Mouse (Mus musculus) midbrain, embryonic 16.5 days (tissue): ENCODE data around the gene Sf3b4. TPM values are rescaled to one million over a fixed set of nuclear protein-coding genes. Genes with fewer than 3 reads are reported as not detected.
A peak's percentile ranks its signal among the peaks of the same experiment; 100 is the strongest.

ENCODE experiments used
- ATAC-seq: fragments of 200-750 bp; cut with Nextera tagmentation; 2 replicates; pipeline ENCODE4 v1.8.0; 2017; ENCODE audit warnings: moderate TSS enrichment
- H3K27ac ChIP-seq: fragments of 300-500 bp; sonication (generic); 2 replicates; pipeline ENCODE4 v1.5.1; 2014; ENCODE audit warnings: mild to moderate bottlenecking, low read length, mixed read lengths
- H3K27me3 ChIP-seq: fragments of 300-500 bp; sonication (generic); 2 replicates; pipeline ENCODE4 v1.6.1; 2014; ENCODE audit warnings: low read depth, low read length, mixed read lengths; ENCODE audit not compliant: control insufficient read depth, insufficient read depth
- H3K36me3 ChIP-seq: fragments of 300-500 bp; sonication (generic); 2 replicates; pipeline ENCODE4 v1.6.1; 2014; ENCODE audit warnings: mild to moderate bottlenecking, low read length, moderate library complexity, mixed read lengths; ENCODE audit not compliant: control insufficient read depth, insufficient read depth
- H3K4me1 ChIP-seq: fragments of 300-500 bp; sonication (generic); 2 replicates; pipeline ENCODE4 v1.6.1; 2014; ENCODE audit warnings: mild to moderate bottlenecking, low read length, mixed read lengths; ENCODE audit not compliant: control insufficient read depth, insufficient read depth
- H3K4me2 ChIP-seq: fragments of 300-500 bp; sonication (generic); 2 replicates; pipeline ENCODE4 v1.6.1; 2014; ENCODE audit warnings: mild to moderate bottlenecking, low read length, mixed read lengths
- H3K4me3 ChIP-seq: fragments of 300-500 bp; sonication (generic); 2 replicates; pipeline ENCODE4 v1.5.1; 2014; ENCODE audit warnings: low read depth, mild to moderate bottlenecking, low read length, moderate library complexity, mixed read lengths
- H3K9ac ChIP-seq: fragments of 300-500 bp; sonication (generic); 2 replicates; pipeline ENCODE4 v1.6.1; 2014; ENCODE audit warnings: low read depth, low read length, mixed read lengths
- H3K9me3 ChIP-seq: fragments of 300-500 bp; sonication (generic); replicated peaks from 2 replicates; pipeline ENCODE4 v1.6.1; 2014; ENCODE audit warnings: mild to moderate bottlenecking, low read length, mixed read lengths; ENCODE audit not compliant: control insufficient read depth, poor library complexity, severe bottlenecking
- WGBS: fragments of 180-500 bp; shearing (Covaris S2); extraction: QIAGEN DNeasy Blood & Tissue Kit; methylation state at CpG from one replicate; pipeline ENCODE4 v1.1.7; 2014; 5-methylcytosine and 5-hydroxymethylcytosine counted together
- polyA plus RNA-seq: library from polyadenylated mRNA; unstranded; fragments of >200 nt; fragmentation: Nextera tagmentation; extraction: Ambion mirVana; gene quantifications from 2 replicates; pipeline ENCODE4 v1.2.1, GENCODE M21; 2015

Gene Sf3b4
- polyA plus RNA-seq, 1 experiment from 2014 or later, result 134 TPM

DNA sequence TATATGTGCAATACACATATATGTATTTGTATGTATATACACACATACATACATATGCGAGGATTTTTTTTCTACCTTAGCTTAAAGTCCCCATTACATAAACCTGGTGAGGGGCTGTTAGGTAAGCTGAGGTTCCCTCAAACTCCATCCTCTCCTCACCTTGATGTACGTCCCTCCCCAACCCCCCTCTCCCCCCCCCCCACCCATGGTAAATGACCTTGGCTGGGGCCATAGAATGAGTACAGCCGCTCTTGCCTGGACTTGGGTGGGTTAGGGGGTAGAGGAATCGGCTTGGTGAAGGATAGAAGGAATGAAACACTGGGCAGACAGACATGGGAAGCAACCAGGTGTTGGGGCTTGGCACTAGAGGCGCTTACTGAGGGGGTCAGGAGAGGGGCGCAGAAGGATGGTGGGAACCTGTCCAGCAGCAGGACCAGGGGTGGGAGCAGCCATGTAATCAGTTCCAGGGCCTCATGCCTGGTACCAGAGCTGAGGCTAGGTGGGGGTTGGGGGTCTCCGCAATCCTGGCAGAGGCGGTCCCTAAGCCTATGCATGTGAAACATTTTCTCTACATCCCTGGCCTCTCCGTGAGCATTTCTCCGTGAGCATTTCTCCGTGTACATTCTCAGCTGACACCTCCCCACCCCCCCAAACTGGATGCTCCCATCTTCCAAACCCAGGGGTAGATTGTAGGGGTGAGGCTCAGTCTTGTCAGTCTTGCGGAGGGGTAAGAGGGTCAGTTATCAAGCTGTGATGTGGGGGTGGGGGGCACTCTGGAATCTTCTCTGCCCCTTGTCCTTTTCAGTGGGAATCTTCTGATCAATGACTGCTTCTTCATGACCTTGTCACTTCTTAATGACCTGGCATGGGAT is 9.6 kb downstream of the Sf3b4 start:
- ATAC-seq, result peak; percentile 66
- peak overlapping the region; percentile 76 for H3K4me3 ChIP-seq
- peak overlapping the region; percentile 91 for H3K9ac ChIP-seq
- peaks cover 25% of the 10 kb centered on the region for H3K4me1 ChIP-seq
- 21% methylated on average over 12 of the region's 12 CpGs for WGBS
- peak overlapping the region; percentile 93 for H3K27ac ChIP-seq
- H3K4me2 ChIP-seq, result peak overlapping the region; percentile 66
- H3K27me3 ChIP-seq, result no peaks in the 10 kb centered on the region
- no peaks in the 10 kb centered on the region for H3K9me3 ChIP-seq
- H3K36me3 ChIP-seq, result peaks cover 20% of the 10 kb centered on the region

DNA sequence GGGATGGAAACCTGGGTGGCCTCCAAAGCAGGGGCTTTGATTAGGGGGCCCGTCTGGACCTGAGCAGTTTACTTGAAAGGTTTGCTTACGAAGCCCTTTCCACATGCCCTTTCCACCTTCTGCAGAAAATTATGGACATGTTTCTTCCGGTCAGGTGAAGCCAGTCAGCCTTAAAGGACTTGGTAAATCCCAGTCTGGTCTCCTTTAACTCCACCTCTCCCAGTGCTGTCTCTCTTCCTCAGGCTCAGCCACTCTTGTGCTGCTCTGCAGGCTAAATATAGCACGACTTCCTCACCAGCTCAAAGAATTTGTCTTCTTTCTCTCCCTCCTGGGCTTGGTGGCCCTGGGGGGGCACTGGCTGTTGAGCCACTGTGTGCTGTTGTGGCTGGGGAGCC is 10.2 kb downstream of the Sf3b4 start:
- no peak for ATAC-seq
- H3K4me3 ChIP-seq, result peak overlapping the region; percentile 76
- 20% methylated on average over 4 of the region's 4 CpGs for WGBS
- no peaks in the 10 kb centered on the region for H3K27me3 ChIP-seq
- H3K4me2 ChIP-seq, result peak overlapping the region; percentile 66
- H3K4me1 ChIP-seq, result peaks cover 25% of the 10 kb centered on the region
- H3K9ac ChIP-seq, result peak overlapping the region; percentile 91
- peaks cover 20% of the 10 kb centered on the region for H3K36me3 ChIP-seq
- H3K9me3 ChIP-seq, result no peaks in the 10 kb centered on the region
- H3K27ac ChIP-seq, result peak overlapping the region; percentile 93

DNA sequence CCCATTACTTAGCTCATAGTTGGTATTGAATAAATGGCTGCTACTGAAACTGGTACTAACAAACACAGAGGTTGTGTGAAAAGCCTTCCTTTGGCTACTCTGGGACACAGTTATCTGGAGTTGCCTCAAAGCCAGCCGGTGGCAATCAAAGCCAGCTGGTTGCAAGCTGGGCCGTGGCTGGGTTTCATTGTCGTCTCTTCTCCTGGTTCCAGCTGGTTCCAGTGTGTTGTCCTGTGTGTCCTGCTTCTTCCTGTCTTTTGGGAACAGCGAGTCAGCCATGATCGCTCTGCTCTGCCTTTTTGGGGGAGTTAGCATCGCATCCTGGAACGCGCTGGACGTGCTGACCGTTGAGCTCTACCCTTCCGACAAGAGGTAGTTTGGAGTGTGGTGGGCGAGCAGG is 20.8 kb downstream of the Sf3b4 start:
- ATAC-seq, result no peak
- Histone ChIP-seq H3K27ac (no peak overlapping the region), H3K36me3 (peaks cover 39% of the 10 kb centered on the region), H3K4me1 (peaks cover 11% of the 10 kb centered on the region), H3K9ac (no peak overlapping the region), H3K4me2 (no peak overlapping the region), H3K4me3 (no peak overlapping the region), H3K27me3 (no peaks in the 10 kb centered on the region), H3K9me3 (no peaks in the 10 kb centered on the region)
- WGBS, result 74% methylated on average over 12 of the region's 12 CpGs

DNA sequence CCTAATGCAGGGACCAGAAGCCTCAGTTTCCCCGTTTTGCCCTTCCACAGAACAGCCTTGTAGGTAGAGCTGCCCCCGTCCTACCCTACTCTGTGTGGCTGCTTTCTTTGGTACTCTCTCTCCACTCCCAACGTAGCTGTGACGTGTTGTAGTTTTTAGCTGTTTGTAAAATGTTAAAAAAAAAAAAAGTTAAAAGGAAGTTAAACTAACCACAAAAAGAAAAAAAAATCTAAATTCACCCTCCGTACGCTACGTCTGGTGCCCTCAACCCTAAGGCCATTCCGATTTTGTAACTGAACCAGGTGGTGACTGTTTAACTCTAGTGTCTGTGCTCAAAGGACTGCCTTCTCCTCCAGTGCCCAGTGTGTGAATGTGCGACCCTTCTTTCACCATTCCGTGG is 22.8 kb downstream of the Sf3b4 start:
- no peak overlapping the region for H3K4me3 ChIP-seq
- peaks cover 12% of the 10 kb centered on the region for H3K4me1 ChIP-seq
- no peak overlapping the region for H3K27ac ChIP-seq
- no peaks in the 10 kb centered on the region for H3K9me3 ChIP-seq
- no peaks in the 10 kb centered on the region for H3K27me3 ChIP-seq
- WGBS, result 89% methylated on average over 10 of the region's 10 CpGs
- no peak overlapping the region for H3K4me2 ChIP-seq
- peaks cover 23% of the 10 kb centered on the region for H3K36me3 ChIP-seq
- no peak for ATAC-seq
- no peak overlapping the region for H3K9ac ChIP-seq

DNA sequence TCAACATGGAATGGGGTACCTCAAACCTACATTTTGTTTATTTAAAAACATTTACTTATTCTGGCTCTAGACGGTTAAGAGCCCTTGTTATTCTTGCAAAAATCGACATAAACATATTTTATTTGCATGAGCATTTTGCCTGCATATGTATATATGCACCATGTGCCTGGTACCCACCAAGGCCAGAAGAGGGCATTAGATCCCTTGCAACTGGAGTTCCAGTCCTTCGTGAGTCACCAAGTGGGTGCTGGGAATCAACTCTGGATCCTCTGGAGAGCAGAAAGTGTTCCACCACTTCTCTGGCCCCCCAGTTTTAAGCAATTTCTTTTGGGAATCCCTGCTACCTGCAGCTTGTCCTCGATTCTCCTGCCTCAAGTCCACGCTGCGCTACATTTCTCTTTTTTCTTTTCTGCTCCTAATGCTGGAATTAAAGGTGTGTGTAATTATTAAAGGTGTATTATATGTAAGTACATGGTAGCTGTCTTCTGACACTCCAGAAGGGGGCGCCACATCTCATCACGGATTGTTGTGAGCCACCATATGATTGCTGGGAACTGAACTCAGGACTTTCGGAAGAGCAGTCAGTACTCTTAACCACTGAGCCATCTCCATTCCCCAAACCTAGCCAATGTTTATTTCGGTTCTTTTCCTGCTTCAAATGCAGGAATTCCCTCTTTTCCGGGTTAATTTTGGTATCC is 23.6 kb downstream of the Sf3b4 start:
- Histone ChIP-seq H3K4me3 (no peak overlapping the region; the same call in 1 of the 2 replicates), H3K9ac (no peak overlapping the region)

DNA sequence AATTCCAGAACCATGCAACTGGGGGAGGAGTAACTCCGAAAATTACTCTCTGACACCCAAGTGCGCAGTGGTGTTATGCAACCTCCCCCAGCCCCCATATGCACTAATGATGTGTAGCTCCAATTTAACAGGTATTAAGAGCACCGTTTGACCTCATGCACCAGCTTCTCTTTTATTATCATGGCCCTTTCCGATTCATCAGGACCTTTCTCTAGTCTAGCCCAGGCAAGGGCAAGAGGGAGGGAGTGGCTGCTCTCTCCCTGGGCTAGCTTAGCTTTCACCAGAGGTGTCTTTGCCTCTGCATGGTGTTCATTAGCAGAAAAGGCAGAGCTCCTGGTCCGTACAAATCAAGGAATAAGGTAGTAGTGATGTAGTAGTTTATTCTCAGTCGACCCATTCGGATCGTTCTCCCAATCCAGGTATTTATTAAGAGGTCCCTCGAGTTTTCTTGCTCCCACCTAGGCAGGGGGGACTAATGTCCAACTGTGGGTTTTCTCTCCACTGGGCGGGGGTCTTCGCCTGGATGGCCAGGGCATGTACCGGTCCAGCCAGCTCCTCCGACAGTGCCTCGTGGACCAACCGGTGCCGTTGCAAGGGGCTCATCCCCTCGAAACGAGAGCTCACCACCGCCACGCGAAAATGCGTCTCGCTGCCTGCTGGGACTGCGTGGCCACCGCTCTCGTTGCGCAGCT is 24.5 kb downstream of the Sf3b4 start:
- peak overlapping the region; percentile 92 for H3K9ac ChIP-seq
- peak overlapping the region; percentile 79 for H3K4me3 ChIP-seq
- peaks cover 18% of the 10 kb centered on the region for H3K36me3 ChIP-seq
- peak; percentile 10; the same call in 1 of the 2 replicates for ATAC-seq
- peak overlapping the region; percentile 98 for H3K27ac ChIP-seq
- no peaks in the 10 kb centered on the region for H3K27me3 ChIP-seq
- H3K4me1 ChIP-seq, result peaks cover 12% of the 10 kb centered on the region
- 18% methylated on average over 27 of the region's 27 CpGs for WGBS
- H3K9me3 ChIP-seq, result no peaks in the 10 kb centered on the region
- peak overlapping the region; percentile 96 for H3K4me2 ChIP-seq

More for the DNA sequence above, 23.6 kb downstream of the Sf3b4 start:
- no peak overlapping the region; the same call in 1 of the 2 replicates for H3K27ac ChIP-seq
- H3K4me1 ChIP-seq, result peaks cover 12% of the 10 kb centered on the region
- no peaks in the 10 kb centered on the region for H3K9me3 ChIP-seq
- H3K4me2 ChIP-seq, result peak overlapping the region; percentile 96; the same call in 1 of the 2 replicates
- 93% methylated on average over 11 of the region's 11 CpGs for WGBS
- H3K36me3 ChIP-seq, result peaks cover 18% of the 10 kb centered on the region
- no peaks in the 10 kb centered on the region for H3K27me3 ChIP-seq
- no peak for ATAC-seq

DNA sequence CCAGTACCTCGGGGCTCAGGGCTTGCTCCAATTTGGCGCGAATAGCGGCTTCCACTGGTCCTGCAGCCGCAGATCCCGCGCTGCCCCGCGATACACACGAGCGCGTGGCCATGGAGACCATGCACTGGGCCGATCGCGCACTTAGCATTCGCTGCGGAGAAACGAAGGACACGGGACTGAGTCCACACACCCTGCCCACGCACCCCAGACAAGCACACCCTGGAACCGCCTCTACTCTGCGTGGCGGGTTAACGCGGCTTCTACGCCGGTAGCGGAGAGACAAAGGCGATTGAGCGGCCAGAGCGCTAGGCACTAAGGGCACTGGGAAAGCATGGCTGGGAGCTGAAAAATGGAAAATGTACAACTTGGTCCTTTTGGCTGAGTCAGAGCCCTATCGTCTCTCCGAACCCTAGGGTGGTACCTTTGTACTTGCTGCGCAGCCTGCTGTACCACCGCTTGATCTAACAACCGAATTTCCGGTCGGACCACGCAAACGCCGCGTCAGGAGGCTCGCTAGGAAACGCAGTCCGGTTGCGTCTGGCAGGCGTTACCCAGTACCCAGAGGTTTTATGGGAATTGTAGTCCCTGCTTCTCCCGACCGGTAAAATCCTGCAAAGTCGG is 25.1 kb downstream of the Sf3b4 start:
- ATAC-seq, result peak; percentile 95
- under 1% methylated on average over 50 of the region's 50 CpGs for WGBS
- peak overlapping the region; percentile 79 for H3K4me3 ChIP-seq
- H3K27ac ChIP-seq, result peak overlapping the region; percentile 98
- H3K27me3 ChIP-seq, result no peaks in the 10 kb centered on the region
- H3K9me3 ChIP-seq, result no peaks in the 10 kb centered on the region
- peaks cover 17% of the 10 kb centered on the region for H3K36me3 ChIP-seq
- peak overlapping the region; percentile 92 for H3K9ac ChIP-seq
- H3K4me1 ChIP-seq, result peaks cover 12% of the 10 kb centered on the region
- H3K4me2 ChIP-seq, result peak overlapping the region; percentile 96

DNA sequence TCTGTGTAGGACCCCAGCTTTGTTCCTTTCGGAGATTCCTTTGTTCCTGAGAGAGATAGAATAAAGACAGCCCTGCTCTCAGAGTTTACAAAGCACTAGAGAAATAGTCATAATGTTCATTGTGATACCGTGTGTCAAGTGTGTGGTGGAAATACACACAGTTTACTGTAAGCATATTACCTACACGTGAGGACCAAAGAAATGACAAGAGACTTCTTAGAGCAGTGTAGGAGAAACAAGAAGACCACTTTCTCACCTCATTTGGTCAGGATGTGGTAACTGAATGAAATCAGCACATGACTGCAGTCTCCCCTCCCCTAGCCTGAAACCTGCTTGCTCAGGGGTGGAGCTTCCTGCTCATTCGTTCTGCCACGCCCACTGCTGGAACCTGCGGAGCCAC is 26.0 kb downstream of the Sf3b4 start:
- H3K9me3 ChIP-seq, result no peaks in the 10 kb centered on the region
- peak overlapping the region; percentile 96 for H3K4me2 ChIP-seq
- H3K27me3 ChIP-seq, result no peaks in the 10 kb centered on the region
- peak overlapping the region; percentile 92 for H3K9ac ChIP-seq
- ATAC-seq, result peak; percentile 29; the same call in 1 of the 2 replicates
- peak overlapping the region; percentile 79 for H3K4me3 ChIP-seq
- peak overlapping the region; percentile 59 for H3K27ac ChIP-seq
- 7% methylated on average over 6 of the region's 6 CpGs for WGBS
- H3K4me1 ChIP-seq, result peaks cover 12% of the 10 kb centered on the region
- peaks cover 11% of the 10 kb centered on the region; the same call in 1 of the 2 replicates for H3K36me3 ChIP-seq
